Mouse (Mus musculus): ENCODE data around the gene Pdk2. TPM values are rescaled to one million over a fixed set of nuclear protein-coding genes. Genes with fewer than 3 reads are reported as not detected.
A peak's percentile ranks its signal among the peaks of the same experiment; 100 is the strongest.

Pdk2 gene
- polyA plus RNA-seq, 1 experiment: 220 TPM

DNA sequence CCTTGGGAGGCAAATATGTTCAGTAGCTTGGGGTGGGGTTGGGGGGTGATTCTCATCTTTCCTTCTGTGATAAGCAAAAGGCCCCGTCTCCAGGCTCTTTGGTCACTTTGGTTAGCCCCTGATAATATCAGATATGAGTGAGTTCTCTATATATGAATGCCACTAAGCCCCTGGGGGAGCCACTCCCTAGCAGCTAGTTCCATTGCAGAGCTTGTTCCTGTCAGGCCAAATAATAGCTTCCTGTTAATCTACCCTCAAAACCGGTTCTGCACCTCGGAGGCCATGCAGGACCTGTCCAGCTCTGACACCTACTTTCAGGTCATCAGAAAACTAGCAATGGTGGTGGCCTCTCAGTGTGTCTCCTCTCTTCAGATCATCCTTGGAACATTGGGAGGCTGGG lies 33.7 kb downstream of the Pdk2 start:
- peaks cover 2% of the 10 kb centered on the region; the same call in 1 of the 2 replicates for H3K27me3 ChIP-seq (ENCODE audit: control insufficient read depth, insufficient read depth, low read length)
- H3K27ac ChIP-seq (ENCODE audit: control insufficient read depth, insufficient read depth, low read depth, low read length): no peak overlapping the region
- H3K4me1 ChIP-seq (ENCODE audit: control insufficient read depth, insufficient read depth, low read length): peaks cover 27% of the 10 kb centered on the region
- H3K4me3 ChIP-seq (ENCODE audit: control insufficient read depth, low read depth, low read length): no peak overlapping the region
- TF ChIP-seq CTCF (IDR thresholded peaks at IDR 0.05; ENCODE audit: control insufficient read depth, insufficient read depth, insufficient replicate concordance, low read depth, low read length) (no peak), POLR2A (IDR thresholded peaks at IDR 0.05; ENCODE audit: control insufficient read depth, low read depth, low read length) (no peak)
- no peaks in the 10 kb centered on the region for H3K36me3 ChIP-seq (ENCODE audit: control insufficient read depth, insufficient read depth, low read length)

DNA sequence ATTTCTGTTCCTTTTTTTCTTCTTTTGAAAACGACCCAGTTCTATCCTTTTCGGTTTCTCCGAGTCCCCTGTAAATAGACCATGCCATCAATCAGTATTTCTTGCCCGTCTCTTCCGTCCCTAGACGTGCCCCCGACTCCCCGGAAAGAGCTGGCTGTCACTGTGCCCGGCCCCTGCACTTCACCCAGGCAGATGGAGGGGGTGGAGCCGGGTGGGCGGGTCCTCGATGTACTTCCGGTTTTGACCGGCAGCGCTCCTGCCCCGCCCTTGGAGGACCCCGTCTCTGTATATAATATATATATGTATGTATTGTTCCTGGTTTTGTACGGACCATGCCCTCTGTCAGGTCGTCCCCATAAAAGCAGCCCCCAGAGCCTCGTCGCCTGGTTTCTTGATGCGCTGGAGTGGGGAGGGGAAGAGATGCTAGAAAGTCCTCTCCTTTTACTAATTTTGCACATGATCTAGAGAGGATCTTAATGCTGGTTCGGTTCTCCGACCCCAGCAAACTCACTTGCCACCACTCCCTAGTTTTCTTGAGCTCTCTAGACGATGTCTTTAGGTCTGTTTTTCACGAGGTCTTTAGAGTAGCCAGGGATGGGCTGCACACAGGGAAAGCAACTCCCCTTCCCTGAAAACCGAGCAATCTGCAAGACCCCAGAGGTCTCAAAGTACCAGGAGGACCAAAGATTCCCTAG lies 34.5 kb downstream of the Pdk2 start:
- peaks cover 27% of the 10 kb centered on the region for H3K4me1 ChIP-seq (ENCODE audit: control insufficient read depth, insufficient read depth, low read length)
- peak overlapping the region; percentile 25 for H3K4me3 ChIP-seq (ENCODE audit: control insufficient read depth, low read depth, low read length)
- no peak overlapping the region for H3K27ac ChIP-seq (ENCODE audit: control insufficient read depth, insufficient read depth, low read depth, low read length)
- no peaks in the 10 kb centered on the region for H3K36me3 ChIP-seq (ENCODE audit: control insufficient read depth, insufficient read depth, low read length)
- peaks cover 2% of the 10 kb centered on the region; the same call in 1 of the 2 replicates for H3K27me3 ChIP-seq (ENCODE audit: control insufficient read depth, insufficient read depth, low read length)
- no peak for TF ChIP-seq POLR2A (IDR thresholded peaks at IDR 0.05; ENCODE audit: control insufficient read depth, low read depth, low read length)
- TF ChIP-seq CTCF (IDR thresholded peaks at IDR 0.05; ENCODE audit: control insufficient read depth, insufficient read depth, insufficient replicate concordance, low read depth, low read length): no peak

DNA sequence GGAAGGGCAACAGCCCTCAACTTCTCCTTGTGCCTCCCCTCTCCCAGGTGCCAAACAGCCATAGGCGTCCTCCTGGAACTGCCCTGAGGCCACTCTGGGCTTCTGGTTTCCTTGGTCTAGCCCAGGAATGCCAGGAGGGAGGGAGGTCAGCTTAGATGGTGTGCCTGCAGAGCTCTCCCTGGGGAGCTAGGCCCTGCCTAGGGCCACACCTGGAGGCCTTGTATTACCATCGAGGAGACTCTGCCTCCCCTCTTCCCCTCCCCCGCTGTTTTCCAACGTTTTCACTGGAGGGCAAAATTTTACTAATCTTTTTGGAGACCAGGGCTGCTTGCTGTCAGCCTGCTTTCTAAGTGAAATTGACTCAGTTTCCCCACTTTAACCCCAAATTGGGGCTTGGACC lies 35.1 kb downstream of the Pdk2 start:
- Histone ChIP-seq H3K36me3 (ENCODE audit: control insufficient read depth, insufficient read depth, low read length) (no peaks in the 10 kb centered on the region), H3K27me3 (ENCODE audit: control insufficient read depth, insufficient read depth, low read length) (peaks cover 2% of the 10 kb centered on the region; the same call in 1 of the 2 replicates), H3K4me1 (ENCODE audit: control insufficient read depth, insufficient read depth, low read length) (peaks cover 27% of the 10 kb centered on the region), H3K4me3 (ENCODE audit: control insufficient read depth, low read depth, low read length) (no peak overlapping the region), H3K27ac (ENCODE audit: control insufficient read depth, insufficient read depth, low read depth, low read length) (no peak overlapping the region)
- TF ChIP-seq POLR2A (IDR thresholded peaks at IDR 0.05; ENCODE audit: control insufficient read depth, low read depth, low read length): no peak
- no peak for TF ChIP-seq CTCF (IDR thresholded peaks at IDR 0.05; ENCODE audit: control insufficient read depth, insufficient read depth, insufficient replicate concordance, low read depth, low read length)

DNA sequence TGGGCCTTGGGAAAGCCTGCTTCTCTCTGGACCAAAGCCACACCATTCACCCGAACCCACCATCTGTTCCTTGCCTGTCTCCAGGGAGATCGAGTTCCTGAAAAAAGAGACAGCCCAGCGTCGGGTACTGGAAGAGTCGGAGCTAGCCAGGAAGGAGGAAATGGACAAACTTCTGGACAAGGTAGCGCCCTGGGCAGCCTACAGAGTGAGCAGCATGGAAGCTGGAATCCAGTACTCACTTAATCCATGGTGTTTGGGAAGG lies 36.3 kb downstream of the Pdk2 start:
- H3K27me3 ChIP-seq (ENCODE audit: control insufficient read depth, insufficient read depth, low read length): no peaks in the 10 kb centered on the region; the same call in 1 of the 2 replicates
- no peak overlapping the region for H3K4me3 ChIP-seq (ENCODE audit: control insufficient read depth, low read depth, low read length)
- TF ChIP-seq POLR2A (IDR thresholded peaks at IDR 0.05; ENCODE audit: control insufficient read depth, low read depth, low read length): no peak
- TF ChIP-seq CTCF (IDR thresholded peaks at IDR 0.05; ENCODE audit: control insufficient read depth, insufficient read depth, insufficient replicate concordance, low read depth, low read length): no peak
- H3K36me3 ChIP-seq (ENCODE audit: control insufficient read depth, insufficient read depth, low read length): no peaks in the 10 kb centered on the region
- H3K27ac ChIP-seq (ENCODE audit: control insufficient read depth, insufficient read depth, low read depth, low read length): no peak overlapping the region
- peaks cover 23% of the 10 kb centered on the region for H3K4me1 ChIP-seq (ENCODE audit: control insufficient read depth, insufficient read depth, low read length)

DNA sequence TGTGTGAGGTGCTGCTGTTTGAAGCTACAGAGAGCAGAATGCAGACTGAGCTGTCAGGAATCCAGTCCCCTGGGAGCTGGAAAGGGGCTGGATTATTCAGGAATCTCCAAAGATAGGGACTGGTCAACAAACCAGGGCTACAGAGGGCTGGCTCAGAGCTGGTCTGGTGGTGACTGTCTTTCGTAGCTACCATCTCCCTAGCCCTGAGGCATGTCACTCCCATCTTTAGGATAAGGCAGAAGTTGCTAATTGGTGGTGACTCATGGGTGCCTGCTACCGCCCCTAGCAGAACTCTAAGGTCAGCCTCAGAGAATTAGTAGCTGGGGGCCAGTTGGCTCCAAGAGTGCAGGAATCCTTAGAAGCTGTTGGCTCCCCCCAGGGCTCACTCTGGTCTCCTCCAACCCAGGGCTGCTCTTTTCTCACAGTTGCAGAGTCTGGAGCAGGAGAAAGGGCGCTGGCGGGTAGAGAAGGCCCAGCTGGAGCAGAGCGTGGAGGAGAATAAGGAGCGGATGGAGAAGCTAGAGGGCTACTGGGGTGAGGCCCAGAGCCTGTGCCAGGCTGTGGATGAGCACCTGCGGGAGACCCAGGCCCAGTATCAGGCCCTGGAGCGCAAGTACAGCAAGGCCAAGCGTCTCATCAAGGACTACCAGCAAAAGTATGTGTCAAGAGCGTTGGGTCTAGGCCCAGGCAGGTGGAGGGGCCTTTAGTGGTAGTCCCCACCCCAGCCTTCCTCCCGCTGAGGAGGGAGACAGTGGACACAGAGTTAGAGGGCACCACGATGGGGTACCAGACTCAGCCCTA lies 36.8 kb downstream of the Pdk2 start:
- TF ChIP-seq CTCF (IDR thresholded peaks at IDR 0.05; ENCODE audit: control insufficient read depth, insufficient read depth, insufficient replicate concordance, low read depth, low read length): no peak
- no peak for TF ChIP-seq POLR2A (IDR thresholded peaks at IDR 0.05; ENCODE audit: control insufficient read depth, low read depth, low read length)
- no peaks in the 10 kb centered on the region for H3K36me3 ChIP-seq (ENCODE audit: control insufficient read depth, insufficient read depth, low read length)
- H3K4me1 ChIP-seq (ENCODE audit: control insufficient read depth, insufficient read depth, low read length): peaks cover 19% of the 10 kb centered on the region
- no peak overlapping the region for H3K4me3 ChIP-seq (ENCODE audit: control insufficient read depth, low read depth, low read length)
- H3K27ac ChIP-seq (ENCODE audit: control insufficient read depth, insufficient read depth, low read depth, low read length): no peak overlapping the region; the same call in 1 of the 2 replicates
- H3K27me3 ChIP-seq (ENCODE audit: control insufficient read depth, insufficient read depth, low read length): no peaks in the 10 kb centered on the region

DNA sequence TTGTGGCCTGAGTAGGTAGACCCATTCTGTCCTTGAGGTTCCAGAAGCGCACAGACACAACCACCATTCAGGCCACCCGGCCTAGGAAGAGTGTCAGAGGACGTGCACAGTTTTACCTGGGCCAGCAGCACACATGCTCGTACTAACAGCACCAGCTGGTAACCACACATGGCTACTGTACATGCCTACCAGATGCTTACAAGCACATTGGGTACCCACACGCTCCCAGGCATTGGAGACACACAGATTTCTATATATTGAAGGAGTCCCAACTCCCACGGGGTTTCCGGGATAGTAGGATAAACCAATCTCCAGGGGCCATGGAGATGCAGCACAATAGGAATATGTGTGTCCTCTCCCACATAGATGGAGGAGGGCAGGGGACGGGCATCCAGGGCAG lies 38.4 kb downstream of the Pdk2 start:
- Histone ChIP-seq H3K4me1 (ENCODE audit: control insufficient read depth, insufficient read depth, low read length) (peaks cover 10% of the 10 kb centered on the region), H3K27ac (ENCODE audit: control insufficient read depth, insufficient read depth, low read depth, low read length) (no peak overlapping the region), H3K4me3 (ENCODE audit: control insufficient read depth, low read depth, low read length) (no peak overlapping the region), H3K36me3 (ENCODE audit: control insufficient read depth, insufficient read depth, low read length) (no peaks in the 10 kb centered on the region), H3K27me3 (ENCODE audit: control insufficient read depth, insufficient read depth, low read length) (no peaks in the 10 kb centered on the region)
- no peak for TF ChIP-seq POLR2A (IDR thresholded peaks at IDR 0.05; ENCODE audit: control insufficient read depth, low read depth, low read length)
- TF ChIP-seq CTCF (IDR thresholded peaks at IDR 0.05; ENCODE audit: control insufficient read depth, insufficient read depth, insufficient replicate concordance, low read depth, low read length): no peak

DNA sequence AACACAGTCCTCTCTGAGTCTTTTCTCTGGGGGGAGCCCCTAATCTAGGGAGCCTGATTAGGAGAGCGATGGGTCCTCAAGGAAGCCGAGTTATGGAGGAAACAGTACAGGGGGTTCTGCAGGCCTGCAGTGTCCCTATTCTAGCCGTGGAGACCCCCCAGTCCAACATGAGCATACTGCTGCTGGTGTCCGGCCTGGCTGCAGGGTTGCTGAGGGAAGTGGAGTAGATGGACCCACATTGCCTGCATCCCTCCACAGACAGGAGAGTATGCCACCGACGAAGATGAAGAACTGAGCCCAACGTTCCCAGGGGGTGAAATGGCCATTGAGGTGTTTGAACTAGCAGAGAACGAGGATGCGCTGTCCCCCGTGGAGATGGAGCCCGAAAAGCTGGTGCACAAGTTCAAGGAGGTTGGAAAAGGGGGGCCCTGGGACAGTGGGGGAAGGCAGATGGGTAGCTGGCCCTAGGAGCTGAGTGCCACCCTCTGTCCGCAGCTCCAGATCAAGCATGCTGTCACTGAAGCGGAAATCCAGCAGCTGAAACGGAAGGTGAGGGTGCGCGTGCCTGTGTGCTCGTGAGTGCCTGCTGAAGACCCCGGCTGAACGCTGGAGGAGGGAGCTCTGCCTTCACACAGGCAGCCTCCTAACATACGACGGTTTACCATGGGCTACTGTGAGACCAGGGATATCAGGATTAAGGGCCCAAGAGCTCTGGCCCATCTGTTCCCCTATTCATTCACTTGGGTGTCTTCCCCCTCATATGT lies 39.4 kb downstream of the Pdk2 start:
- Histone ChIP-seq H3K4me1 (ENCODE audit: control insufficient read depth, insufficient read depth, low read length) (peaks cover 8% of the 10 kb centered on the region), H3K36me3 (ENCODE audit: control insufficient read depth, insufficient read depth, low read length) (no peaks in the 10 kb centered on the region), H3K27me3 (ENCODE audit: control insufficient read depth, insufficient read depth, low read length) (no peaks in the 10 kb centered on the region), H3K27ac (ENCODE audit: control insufficient read depth, insufficient read depth, low read depth, low read length) (no peak overlapping the region), H3K4me3 (ENCODE audit: control insufficient read depth, low read depth, low read length) (no peak overlapping the region)
- no peak for TF ChIP-seq POLR2A (IDR thresholded peaks at IDR 0.05; ENCODE audit: control insufficient read depth, low read depth, low read length)
- no peak for TF ChIP-seq CTCF (IDR thresholded peaks at IDR 0.05; ENCODE audit: control insufficient read depth, insufficient read depth, insufficient replicate concordance, low read depth, low read length)

All from testis, adult 2 months (tissue).